Mouse (Mus musculus) brown adipose tissue, adult 24 weeks (tissue): ENCODE measurements around the gene Spata25. TPM values are rescaled to one million over a fixed set of nuclear protein-coding genes. Genes with fewer than 3 reads are reported as not detected.
A peak's percentile ranks its signal among the peaks of the same experiment; 100 is the strongest.
"Not testable (repeated sequence)": the region's sequence is repeated elsewhere in the genome, so short reads cannot be mapped to it uniquely, and the experiment has no call there.

Experiments
- H3K27ac ChIP-seq: fragments of 200-500 bp; replicated peaks from 2 replicates; pipeline ENCODE4 v1.5.1; 2012; ENCODE audit warnings: low read depth, mild to moderate bottlenecking, low read length
- H3K4me1 ChIP-seq: fragments of 200-500 bp; 2 replicates; pipeline ENCODE4 v1.6.1; 2012; ENCODE audit warnings: low read length, mixed read lengths; ENCODE audit not compliant: control insufficient read depth, insufficient read depth, insufficient read length
- H3K4me3 ChIP-seq: fragments of 200-500 bp; 2 replicates; pipeline ENCODE4 v1.5.1; 2012; ENCODE audit warnings: low read depth, mild to moderate bottlenecking, low read length, moderate library complexity; ENCODE audit not compliant: insufficient read depth
- polyA plus RNA-seq: library from polyadenylated mRNA; stranded (reverse); fragments of >200 nt; gene quantifications from 2 replicates; pipeline ENCODE4 v1.2.4, GENCODE M21; 2012; ENCODE audit not compliant: missing spikeins, insufficient read depth, insufficient read length

Spata25 gene
- polyA plus RNA-seq, 1 experiment: not detected

DNA sequence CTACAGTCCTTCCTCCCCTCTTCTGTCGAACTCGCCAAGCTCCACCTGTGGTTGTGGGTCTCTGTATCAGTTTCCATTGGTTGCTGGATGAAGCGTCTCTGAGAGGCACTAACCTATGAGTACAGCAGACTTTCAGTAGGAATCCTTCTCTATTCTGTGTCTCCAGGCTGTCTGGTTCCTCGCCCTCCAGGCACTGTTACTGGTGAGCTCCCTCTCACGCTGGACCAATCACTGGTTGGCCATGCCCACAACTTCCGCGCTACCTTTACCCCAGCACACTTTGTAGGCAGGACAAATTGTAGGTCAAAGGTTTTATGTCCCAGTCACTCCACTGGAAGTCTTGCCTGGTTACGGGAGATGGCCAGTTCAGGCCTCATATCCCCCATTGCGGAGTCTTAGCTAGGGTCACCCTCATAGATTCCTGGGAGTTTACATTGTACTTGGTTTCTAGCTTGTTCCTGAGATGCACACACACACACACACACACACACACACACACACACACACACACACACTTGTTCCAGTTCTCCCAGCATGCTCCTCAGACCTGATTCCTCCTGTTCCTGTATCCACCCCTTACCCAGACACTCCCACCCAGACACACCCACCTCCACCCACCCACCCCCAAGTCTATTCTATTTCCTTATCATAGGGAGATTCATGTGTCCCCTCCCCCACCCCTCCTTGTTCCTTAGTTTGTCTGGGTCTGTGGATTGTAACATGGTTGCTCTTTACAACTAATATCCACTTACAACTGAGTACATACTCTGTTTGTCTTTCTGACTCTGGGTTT lies 31.5 kb upstream of the Spata25 start:
- H3K27ac ChIP-seq: peak overlapping the region; percentile 90

GRCm38 (mm10) chr2:164859155-164859554 lies 30.8 kb upstream of the Spata25 start:
- Histone ChIP-seq H3K27ac (peak overlapping the region; percentile 90), H3K4me3 (peak overlapping the region; percentile 49), H3K4me1 (peaks cover 23% of the 10 kb centered on the region)

More for the DNA sequence above, 31.5 kb upstream of the Spata25 start:
- Histone ChIP-seq H3K4me1 (peaks cover 23% of the 10 kb centered on the region), H3K4me3 (peak overlapping the region; percentile 49)

DNA sequence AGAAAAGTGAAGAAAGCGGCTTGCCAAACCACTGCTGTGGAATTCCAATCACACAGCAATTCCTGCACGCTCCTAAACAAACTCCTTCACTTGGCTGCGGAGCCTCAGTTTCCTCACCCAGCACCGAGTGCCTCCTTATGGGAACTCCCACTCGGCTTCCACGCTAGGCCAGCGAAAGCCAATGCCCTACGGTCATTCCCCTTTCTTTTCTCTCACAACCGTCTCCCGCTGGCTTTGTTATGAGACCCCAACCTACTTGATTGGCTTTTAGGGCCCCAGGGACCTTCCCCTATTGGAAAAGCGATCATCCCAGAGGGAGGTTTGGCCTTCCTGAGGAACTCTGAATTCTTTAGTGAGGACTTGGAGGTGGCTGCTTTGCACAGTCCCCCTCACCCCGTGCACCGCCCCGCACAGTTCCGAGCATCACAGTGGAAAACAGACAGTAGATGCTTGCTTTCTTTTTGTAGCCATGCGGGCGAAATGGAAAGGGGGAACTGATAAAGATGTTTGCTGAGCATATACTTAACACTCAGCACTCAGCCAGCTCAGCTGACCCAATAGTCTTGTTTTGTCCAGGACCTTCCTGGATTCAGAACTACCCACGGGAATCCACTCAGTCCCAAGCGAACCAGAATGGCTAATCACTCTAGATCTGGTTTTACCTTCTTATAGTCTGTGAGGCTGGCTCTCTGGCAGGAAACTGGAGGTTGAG lies 29.7 kb upstream of the Spata25 start:
- H3K4me3 ChIP-seq: peak overlapping the region; percentile 62
- H3K27ac ChIP-seq: peak overlapping the region; percentile 49
- H3K4me1 ChIP-seq: peaks cover 23% of the 10 kb centered on the region

GRCm38 (mm10) chr2:164857101-164857821 lies 28.9 kb upstream of the Spata25 start, which contains the start of gene Pltp:
TSS of gene Pltp (minus strand) at chr2:164857711.
- peak within 1 kb of the TSS; percentile 62 for H3K4me3 ChIP-seq
- peak within 1 kb of the TSS; percentile 70 for H3K27ac ChIP-seq
- H3K4me1 ChIP-seq: peaks cover 19% of the 10 kb centered on the region

DNA sequence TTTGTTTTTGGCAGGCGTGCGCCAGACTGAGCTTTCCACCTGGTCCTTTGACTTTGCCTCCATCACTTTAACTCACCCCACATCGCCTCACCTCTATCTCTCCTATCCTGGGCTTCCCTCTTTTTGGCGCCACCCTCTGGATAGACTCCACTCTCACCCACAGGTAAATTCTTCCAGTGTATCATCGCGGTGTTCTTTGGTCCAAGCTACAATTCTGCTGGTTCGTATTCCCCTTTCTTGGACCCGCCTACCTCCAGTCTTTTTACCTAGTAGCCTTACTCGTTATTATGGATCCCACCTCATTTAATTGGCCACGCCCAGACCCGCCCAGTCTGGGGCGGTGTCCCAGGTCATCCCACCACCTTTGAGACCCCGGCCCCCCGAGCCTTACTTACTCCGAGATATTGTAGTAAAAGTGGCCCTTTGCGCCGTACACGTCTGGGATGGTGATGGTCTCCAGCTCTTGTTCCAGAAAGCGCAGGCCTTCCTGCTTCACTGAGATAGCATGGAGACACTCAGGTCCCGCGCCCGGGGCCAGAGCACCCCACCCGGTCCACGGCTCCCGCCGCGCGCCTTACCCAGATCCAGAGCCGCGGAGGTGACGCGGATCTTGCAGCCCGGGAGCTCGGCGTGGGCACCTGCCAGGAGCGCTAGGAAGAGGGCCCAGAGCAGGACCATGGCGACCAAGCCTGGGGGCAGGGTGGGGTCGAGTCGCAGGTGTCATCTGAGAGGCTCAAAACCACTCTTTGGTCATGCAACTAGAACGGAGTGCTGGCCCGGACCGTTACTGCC lies 28.2 kb upstream of the Spata25 start:
- Histone ChIP-seq H3K27ac (peak overlapping the region; percentile 70), H3K4me1 (peaks cover 14% of the 10 kb centered on the region), H3K4me3 (peak overlapping the region; percentile 62)

- H3K4me3 ChIP-seq, H3K4me1 ChIP-seq, H3K27ac ChIP-seq: not testable (repeated sequence)
Measured at GRCm38 (mm10) chr2:164855572-164855971, 27.2 kb upstream of the Spata25 start.

DNA sequence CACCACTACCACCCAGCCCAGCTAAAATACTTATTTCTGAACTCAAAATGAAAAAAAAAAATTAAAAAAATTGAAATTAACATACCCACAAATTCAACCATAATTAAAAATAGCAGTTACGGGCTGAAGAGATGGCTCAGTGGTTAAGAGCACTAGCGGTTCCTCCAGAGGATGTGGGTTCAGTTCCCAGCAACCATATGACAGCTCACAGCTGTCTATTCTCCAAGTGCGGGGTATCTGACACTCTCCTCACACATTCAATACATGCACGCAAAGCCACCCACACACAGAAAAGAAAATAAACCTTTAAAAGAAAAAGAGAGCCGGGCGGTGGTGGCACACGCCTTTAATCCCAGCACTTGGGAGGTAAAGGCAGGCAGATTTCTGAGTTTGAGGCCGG lies 21.7 kb upstream of the Spata25 start:
- Histone ChIP-seq H3K4me1 (no peaks in the 10 kb centered on the region), H3K4me3 (no peak overlapping the region), H3K27ac (no peak overlapping the region)

DNA sequence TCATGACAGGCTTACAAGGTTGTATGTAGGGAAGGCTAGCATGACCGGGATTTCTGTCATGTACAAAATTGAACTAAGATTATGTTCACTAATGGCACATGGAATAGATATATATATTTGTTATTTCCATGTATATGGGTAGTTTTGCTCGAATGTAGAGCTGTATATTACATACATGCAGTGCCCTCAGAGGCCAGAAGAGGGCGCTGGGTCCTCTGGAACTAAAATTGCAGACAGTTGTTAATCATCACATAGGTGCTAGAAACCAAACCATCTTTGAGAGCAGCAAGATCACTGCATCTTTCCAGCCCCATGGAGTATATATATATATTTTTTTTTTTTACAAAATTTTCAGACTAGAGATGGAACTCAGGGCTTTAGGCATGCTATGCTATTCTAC lies 17.4 kb upstream of the Spata25 start:
- Histone ChIP-seq H3K27ac (no peak overlapping the region), H3K4me1 (no peaks in the 10 kb centered on the region), H3K4me3 (no peak overlapping the region)

- peaks cover 7% of the 10 kb centered on the region; the same call in 1 of the 2 replicates for H3K4me1 ChIP-seq
- H3K4me3 ChIP-seq: peak overlapping the region; percentile 83
- H3K27ac ChIP-seq: no peak overlapping the region
Measured at GRCm38 (mm10) chr2:164835164-164835563, 6.8 kb upstream of the Spata25 start.

DNA sequence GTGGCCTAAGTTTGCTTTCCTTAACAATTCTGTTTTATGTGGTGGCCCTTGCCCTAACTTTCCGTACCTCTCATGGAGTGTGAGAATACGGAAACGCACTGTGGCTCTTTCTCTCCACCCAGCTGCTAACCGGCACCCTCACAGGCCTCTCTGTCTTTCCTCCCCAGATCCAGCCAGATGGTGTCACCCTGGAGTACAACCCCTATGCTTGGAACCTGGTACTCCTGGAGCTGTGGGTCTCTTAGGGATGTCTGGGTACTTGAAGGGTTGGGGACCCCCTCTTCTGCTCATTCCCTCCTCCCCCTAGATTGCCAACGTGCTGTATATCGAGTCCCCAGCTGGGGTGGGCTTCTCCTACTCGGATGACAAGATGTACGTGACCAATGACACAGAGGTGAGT lies 6.2 kb upstream of the Spata25 start:
- Histone ChIP-seq H3K27ac (peak overlapping the region; percentile 40), H3K4me1 (peaks cover 7% of the 10 kb centered on the region; the same call in 1 of the 2 replicates), H3K4me3 (peak overlapping the region; percentile 83)

DNA sequence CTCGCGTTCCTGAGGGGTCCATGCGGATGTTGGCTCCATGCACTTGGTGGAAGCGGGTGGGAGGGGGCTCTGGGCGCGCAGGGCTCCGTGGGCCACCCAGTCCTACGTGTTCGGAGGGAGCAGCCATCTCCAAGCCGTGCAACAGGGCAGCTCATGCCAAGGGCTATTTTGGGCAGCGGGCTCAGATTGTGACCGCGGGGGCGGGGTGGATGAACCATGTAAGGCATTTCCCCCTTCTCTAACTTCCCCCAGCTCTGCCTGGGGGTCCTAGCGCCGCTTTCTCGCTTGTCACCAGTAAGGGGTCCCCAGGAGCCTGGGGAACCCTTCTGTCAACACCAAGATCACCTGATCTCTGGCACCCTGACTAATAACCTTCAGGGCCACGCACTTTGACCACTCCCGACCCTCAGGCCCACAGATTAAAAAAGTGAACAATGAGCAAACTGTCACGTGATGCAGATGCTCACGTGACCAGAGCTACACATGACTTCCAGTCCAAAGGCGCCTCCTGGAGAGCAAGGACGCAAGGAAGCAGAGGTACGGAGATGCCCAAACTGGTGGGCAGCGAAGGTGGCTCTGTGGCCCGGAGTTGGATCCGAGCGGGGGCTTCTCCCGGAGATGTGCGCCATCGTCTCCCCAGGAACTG lies 5.1 kb upstream of the Spata25 start, which contains the start of gene Neurl2:
Gene Neurl2, minus strand, starts transcription at position 143 of the 646 bp plus-strand sequence.
- Histone ChIP-seq H3K4me1 (peaks cover 7% of the 10 kb centered on the region; the same call in 1 of the 2 replicates), H3K4me3 (peak within 1 kb of the TSS; percentile 83), H3K27ac (peak within 1 kb of the TSS; percentile 94)

DNA sequence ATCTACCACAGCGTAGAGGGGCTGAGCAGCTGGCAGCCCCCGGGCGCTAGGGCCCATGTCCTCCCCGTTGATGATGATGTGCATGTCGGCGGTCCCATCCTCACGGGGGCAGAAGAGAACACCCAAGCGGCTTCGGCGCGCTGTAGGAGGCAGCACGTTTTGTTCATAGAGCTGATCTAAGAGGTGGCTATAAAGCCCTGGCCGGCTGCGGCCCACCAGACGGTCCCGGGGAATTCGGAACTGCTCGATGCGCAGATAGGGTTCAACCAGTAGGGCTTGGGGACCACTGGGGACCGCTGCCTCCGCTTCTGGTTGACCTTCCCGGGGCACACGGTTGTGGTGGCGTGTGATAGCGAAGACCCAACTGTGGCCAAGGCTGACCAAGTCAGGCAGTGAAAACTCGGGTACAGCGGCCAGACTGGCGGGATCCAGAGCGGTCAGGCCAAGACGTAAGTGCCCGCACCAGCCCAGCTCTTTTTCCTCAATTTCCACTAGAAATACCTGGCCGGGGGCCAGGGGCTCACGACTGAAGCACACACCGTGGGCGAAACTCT lies 4.5 kb upstream of the Spata25 start, which contains the start of gene Ctsa:
Gene Ctsa, plus strand, starts transcription at position 126 of the 554 bp plus-strand sequence.
- H3K4me3 ChIP-seq: peak within 1 kb of the TSS; percentile 83
- H3K4me1 ChIP-seq: peaks cover 7% of the 10 kb centered on the region; the same call in 1 of the 2 replicates

DNA sequence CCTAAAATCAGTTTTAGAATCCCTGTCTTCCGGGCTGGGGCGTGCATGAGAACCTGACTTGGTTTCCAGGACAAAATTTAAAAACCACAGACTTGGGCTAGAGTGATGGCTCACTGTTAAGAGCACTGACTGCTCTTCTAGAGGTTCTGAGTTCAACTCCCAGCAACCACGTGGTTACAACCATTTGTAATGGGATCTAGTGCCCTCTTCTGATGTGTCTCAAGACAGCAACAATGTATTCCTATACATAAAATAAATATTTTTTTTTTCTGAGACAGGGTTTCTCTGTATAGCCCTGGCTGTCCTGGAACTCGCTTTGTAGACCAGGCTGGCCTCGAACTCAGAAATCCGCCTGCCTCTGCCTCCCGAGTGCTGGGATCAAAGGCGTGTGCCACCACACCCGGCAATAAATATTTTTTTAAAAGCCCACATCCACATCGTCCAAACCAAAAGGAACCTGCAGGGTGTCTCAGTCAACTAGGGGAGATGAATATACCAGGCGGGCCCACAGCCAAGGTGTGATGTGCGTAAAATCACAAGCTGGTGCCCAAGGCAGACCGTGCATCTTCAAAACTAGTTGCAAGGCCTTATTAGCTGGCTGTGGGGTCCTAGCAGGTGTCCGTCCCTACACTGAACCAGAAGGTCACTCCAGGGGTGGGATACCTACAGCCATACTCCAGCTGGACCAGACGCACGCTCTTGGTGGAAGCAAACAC lies 3.9 kb upstream of the Spata25 start:
- Histone ChIP-seq H3K4me3 (peak overlapping the region; percentile 83), H3K27ac (no peak overlapping the region), H3K4me1 (peaks cover 7% of the 10 kb centered on the region; the same call in 1 of the 2 replicates)

More for the DNA sequence above, 4.5 kb upstream of the Spata25 start, which contains the start of gene Ctsa:
- H3K27ac ChIP-seq: peak within 1 kb of the TSS; percentile 94
